Mouse (Mus musculus) heart, adult 2 months (tissue): ENCODE results near the gene Ip6k1. TPM values are rescaled to one million over a fixed set of nuclear protein-coding genes. Genes with fewer than 3 reads are reported as not detected.
A peak's percentile ranks its signal among the peaks of the same experiment; 100 is the strongest.

Source experiments
- DNase-seq, 2 experiments: peaks; one replicate each; pipeline ENCODE4 v3.0.0; 2021
- H3K27ac ChIP-seq: fragments of 200-600 bp; 2 replicates; pipeline ENCODE4 v1.8.1; 2022
- H3K27me3 ChIP-seq: fragments of 200-500 bp; 2 replicates; pipeline ENCODE4 v1.6.1; 2012; ENCODE audit warnings: mild to moderate bottlenecking, low read length, inconsistent platforms, mixed read lengths; ENCODE audit not compliant: control insufficient read depth, insufficient read depth
- H3K36me3 ChIP-seq: fragments of 200-500 bp; 2 replicates; pipeline ENCODE4 v1.6.1; 2012; ENCODE audit warnings: low read length, inconsistent platforms; ENCODE audit not compliant: control insufficient read depth, insufficient read depth
- H3K4me1 ChIP-seq: fragments of 200-500 bp; 2 replicates; pipeline ENCODE4 v1.6.1; 2011; ENCODE audit warnings: low read length; ENCODE audit not compliant: control insufficient read depth, insufficient read depth
- H3K4me3 ChIP-seq: fragments of 200-600 bp; 2 replicates; pipeline ENCODE4 v1.8.1; 2022
- H3K79me2 ChIP-seq: fragments of 200-500 bp; replicated peaks from 2 replicates; pipeline ENCODE4 v1.6.1; 2012; ENCODE audit warnings: mild to moderate bottlenecking, inconsistent platforms, low read length, moderate library complexity, mixed read lengths; ENCODE audit not compliant: control insufficient read depth, insufficient read depth
- H3K9ac ChIP-seq: fragments of 200-500 bp; 2 replicates; pipeline ENCODE4 v1.6.1; 2012; ENCODE audit warnings: low read depth, mild to moderate bottlenecking, control low read depth, inconsistent platforms, low read length, mixed read lengths
- CTCF ChIP-seq: fragments of 200-600 bp; IDR thresholded peaks from 2 replicates; pipeline ENCODE4 v1.8.1; 2022; ENCODE audit warnings: antibody characterized with exemption, mild to moderate bottlenecking, moderate library complexity
- EP300 ChIP-seq: fragments of 200-500 bp; IDR thresholded peaks from 2 replicates; pipeline ENCODE4 v1.6.1; 2011; ENCODE audit warnings: low read depth, low read length, control low read depth; ENCODE audit not compliant: insufficient read depth
- POLR2A ChIP-seq: fragments of 200-500 bp; IDR thresholded peaks from 2 replicates; pipeline ENCODE4 v1.6.1; 2011; ENCODE audit warnings: mild to moderate bottlenecking, low read depth, low read length, control low read depth; ENCODE audit not compliant: insufficient read depth
- WGBS: fragments of 180-500 bp; shearing (Covaris S2); methylation state at CpG from one replicate; pipeline ENCODE4 v1.1.7; 2018; 5-methylcytosine and 5-hydroxymethylcytosine counted together
- intact Hi-C: fragments of 180-260 bp; cut with DNase I; formaldehyde crosslinking; loops from one replicate; pipeline ENCODE4 v1.15.1; 2025
- long read RNA-seq: library from polyadenylated mRNA; stranded (forward); transcript quantifications from one replicate; pipeline ENCODE4 v2.0.0, GENCODE M21; 2021
- polyA plus RNA-seq: library from polyadenylated mRNA; depleted of rRNA; stranded (reverse); fragments of >200 nt; gene quantifications from 2 replicates; pipeline ENCODE4 v1.2.3, GENCODE M21; 2012; rRNA removed
- total RNA-seq, 2 experiments: library from RNA; stranded (reverse); gene quantifications; 2 replicates each; pipeline ENCODE4 v1.2.3; 2021

Ip6k1 gene
- 10 to 100 TPM; 30.9 to 39.8 TPM for total RNA-seq
- 46.0 and 62.1 TPM in 2 replicates for polyA plus RNA-seq
- long read RNA-seq, full-length matches to known transcripts = 26 of 47 reads
- long read RNA-seq, partial matches to known transcripts = 3 of 47 reads
- long read RNA-seq, other reads (novel, unspliced or antisense) = 18 of 47 reads

DNA sequence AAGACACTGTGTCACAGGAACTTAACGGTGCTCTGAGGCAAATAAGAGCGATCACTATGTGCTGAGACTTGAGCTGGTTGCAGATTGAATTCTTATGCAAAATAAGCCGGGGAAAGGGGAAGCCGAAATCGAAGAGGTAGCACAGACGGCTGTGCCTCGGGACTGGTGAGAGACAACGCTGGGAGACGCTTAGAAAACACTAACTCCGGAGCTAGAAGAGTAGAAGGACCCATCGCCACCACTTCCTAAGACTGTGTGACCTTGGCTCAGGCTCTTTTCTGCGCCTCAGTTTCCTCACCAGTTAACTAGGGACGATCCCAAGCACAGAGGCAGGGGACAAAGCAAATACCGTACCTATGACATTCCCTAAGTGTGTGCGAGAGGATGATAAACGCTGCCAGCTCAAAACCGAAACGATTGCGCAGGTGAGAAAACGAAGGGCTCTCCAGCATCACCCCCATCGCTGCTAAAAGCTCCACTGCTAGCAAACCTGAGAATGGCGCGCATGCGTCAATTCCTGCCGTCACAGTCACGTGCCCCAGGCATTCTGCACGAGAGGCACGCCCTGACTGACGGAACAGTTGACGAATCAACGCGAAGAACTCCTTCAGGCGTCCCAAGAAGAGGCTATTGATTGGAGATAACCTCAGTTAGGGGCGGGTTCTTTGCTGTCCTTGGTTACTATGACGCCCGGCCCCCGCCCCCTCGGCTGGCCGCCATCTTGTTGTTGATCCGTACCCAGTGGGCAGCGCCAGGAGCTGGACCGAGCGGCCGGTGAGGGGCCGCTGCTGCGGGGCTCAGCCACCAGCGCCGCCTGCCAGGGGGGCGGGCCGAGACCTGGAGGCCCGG is at the start of gene Ip6k1:
Gene Ip6k1, plus strand, starts transcription at position 580 of the 849 bp plus-strand sequence.
- H3K4me1 ChIP-seq = peaks cover 6% of the 10 kb centered on the region
- peak; percentile 100 for DNase-seq
- no peak for TF ChIP-seq CTCF
- TF ChIP-seq POLR2A = peak; percentile 99
- peak; percentile 56; the same call in 1 of the 2 replicates for TF ChIP-seq EP300
- H3K4me3 ChIP-seq = peak within 1 kb of the TSS; percentile 83
- peak within 1 kb of the TSS; percentile 100 for H3K27ac ChIP-seq
- H3K9ac ChIP-seq = peak within 1 kb of the TSS; percentile 94
- under 1% methylated on average over 50 of the region's 51 CpGs for WGBS
- peaks cover 9% of the 10 kb centered on the region for H3K79me2 ChIP-seq
- H3K27me3 ChIP-seq = no peaks in the 10 kb centered on the region
- intact Hi-C loops = loop anchor here (5.0 kb wide), 1 partner anchor 40 kb away; no protein-coding TSS in a partner anchor
- peaks cover 10% of the 10 kb centered on the region for H3K36me3 ChIP-seq

DNA sequence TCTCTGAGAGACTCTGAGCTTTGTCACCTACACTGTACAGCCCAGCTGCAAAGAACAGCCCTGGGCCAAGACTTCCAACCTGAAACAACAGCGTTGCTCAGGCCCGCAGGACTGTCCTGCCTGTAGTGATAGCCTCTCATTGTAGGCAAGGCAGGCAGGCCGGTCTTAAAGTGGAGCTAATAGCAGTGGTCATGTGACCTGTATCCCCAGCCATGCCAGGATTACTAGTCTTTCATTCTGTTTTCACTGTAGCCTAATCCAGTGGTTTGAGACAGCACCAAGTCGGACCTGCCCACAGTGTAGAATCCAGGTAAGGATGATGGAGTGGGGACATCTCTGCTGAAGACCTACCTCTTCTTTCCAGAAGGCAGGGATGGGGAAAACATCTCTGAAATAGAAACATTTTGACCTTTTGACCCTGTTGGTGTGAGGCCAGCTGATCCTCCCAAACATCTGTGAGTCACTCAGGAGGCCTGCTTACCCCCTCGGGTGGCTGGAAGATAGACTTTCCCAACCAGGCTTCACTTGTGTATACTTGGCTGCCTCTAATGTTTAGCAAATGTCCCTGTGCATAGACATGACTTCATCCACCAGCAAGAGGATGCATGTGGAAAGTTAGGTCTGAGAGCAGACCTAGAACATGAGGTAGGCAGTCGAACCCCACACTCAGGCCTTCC is 46.5 kb upstream of the Ip6k1 start:
- H3K4me1 ChIP-seq = no peaks in the 10 kb centered on the region
- H3K79me2 ChIP-seq = no peaks in the 10 kb centered on the region
- no peak for TF ChIP-seq POLR2A
- TF ChIP-seq EP300 = no peak
- TF ChIP-seq CTCF = no peak
- no peaks in the 10 kb centered on the region for H3K36me3 ChIP-seq
- no peak overlapping the region for H3K4me3 ChIP-seq
- no peak for DNase-seq
- H3K27ac ChIP-seq = no peak overlapping the region
- WGBS = 67% methylated on average over 6 of the region's 6 CpGs
- H3K9ac ChIP-seq = no peak overlapping the region
- H3K27me3 ChIP-seq = no peaks in the 10 kb centered on the region
- intact Hi-C loops = loop anchor here (2.0 kb wide), 1 partner anchor 79 kb away; no protein-coding TSS in a partner anchor

DNA sequence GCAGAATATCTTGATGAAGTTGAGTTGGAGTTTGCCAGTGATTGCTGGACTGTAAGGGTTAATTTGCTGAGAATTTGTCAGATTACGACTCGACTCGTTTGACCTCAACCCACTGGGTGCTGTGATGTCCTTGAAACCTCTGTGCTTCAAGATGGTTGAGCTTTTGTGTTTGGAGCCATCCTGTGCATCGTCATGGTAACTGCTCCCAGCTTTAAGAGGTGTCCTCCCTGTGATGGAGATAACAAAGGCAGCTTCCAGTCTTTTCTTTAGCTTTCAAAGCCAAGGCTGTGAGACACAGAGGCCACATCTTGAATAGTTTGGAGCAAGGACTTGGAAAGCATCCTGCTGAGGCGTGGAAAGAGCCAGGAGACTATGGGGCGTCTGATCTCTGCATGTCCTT is 45.2 kb upstream of the Ip6k1 start:
- no peak overlapping the region for H3K27ac ChIP-seq
- no peaks in the 10 kb centered on the region for H3K4me1 ChIP-seq
- TF ChIP-seq EP300 = no peak
- no peak for TF ChIP-seq CTCF
- TF ChIP-seq POLR2A = no peak
- no peak overlapping the region for H3K4me3 ChIP-seq
- intact Hi-C loops = loop anchor here (2.0 kb wide), 1 partner anchor 78 kb away; no protein-coding TSS in a partner anchor
- WGBS = 66% methylated on average over 6 of the region's 6 CpGs
- DNase-seq = no peak
- H3K79me2 ChIP-seq = no peaks in the 10 kb centered on the region
- H3K36me3 ChIP-seq = no peaks in the 10 kb centered on the region
- H3K27me3 ChIP-seq = no peaks in the 10 kb centered on the region
- no peak overlapping the region for H3K9ac ChIP-seq

DNA sequence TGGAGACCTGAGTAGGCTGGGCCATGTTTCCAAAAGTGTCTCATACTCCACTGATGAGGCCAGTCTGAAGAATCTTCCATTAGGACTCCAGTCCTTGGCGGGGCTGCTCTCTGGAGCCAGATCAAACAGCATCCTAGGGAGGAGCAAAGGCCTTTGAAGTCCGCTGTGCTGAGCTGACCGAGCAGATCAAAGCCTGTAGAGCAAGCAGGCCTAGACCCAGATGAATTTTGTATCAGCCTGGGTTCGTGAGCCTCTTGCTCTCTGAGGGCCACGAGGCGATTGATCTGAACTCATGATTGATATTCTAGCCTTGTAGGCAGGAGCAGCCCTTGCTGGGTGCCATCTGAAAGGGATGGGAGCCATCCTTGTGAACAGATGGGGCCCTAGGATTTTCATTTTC is 42.4 kb upstream of the Ip6k1 start:
- no peak overlapping the region for H3K4me3 ChIP-seq
- H3K27ac ChIP-seq = no peak overlapping the region
- peaks cover 4% of the 10 kb centered on the region for H3K4me1 ChIP-seq
- H3K79me2 ChIP-seq = no peaks in the 10 kb centered on the region
- H3K9ac ChIP-seq = no peak overlapping the region
- TF ChIP-seq EP300 (no peak), CTCF (no peak), POLR2A (no peak)
- WGBS = 83% methylated on average over 6 of the region's 6 CpGs
- no peak for DNase-seq
- H3K27me3 ChIP-seq = no peaks in the 10 kb centered on the region
- intact Hi-C loops = loop anchor here (5.0 kb wide), 1 partner anchor 42 kb away; the partner anchor contains the start of gene Ip6k1
- no peaks in the 10 kb centered on the region for H3K36me3 ChIP-seq

DNA sequence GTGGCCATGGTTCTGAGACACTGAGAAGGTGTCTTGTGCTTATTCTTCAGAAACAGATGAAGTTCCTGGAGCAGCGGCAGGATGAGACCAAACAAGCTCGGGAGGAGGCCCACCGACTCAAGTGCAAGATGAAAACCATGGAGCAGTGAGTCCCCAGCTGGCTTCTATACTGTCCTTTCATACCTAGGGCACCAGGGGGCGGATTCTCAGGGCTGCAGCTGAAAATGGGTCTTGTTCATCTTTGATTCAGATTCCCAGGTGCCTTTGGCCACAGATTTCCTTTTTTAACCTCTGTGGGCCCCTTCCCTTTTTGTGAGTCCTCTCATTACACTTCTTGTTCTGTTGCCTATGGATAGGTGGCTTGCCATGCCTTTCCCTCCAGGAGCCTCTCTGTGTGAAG is 41.4 kb upstream of the Ip6k1 start:
- Histone ChIP-seq H3K27me3 (no peaks in the 10 kb centered on the region), H3K4me1 (peaks cover 4% of the 10 kb centered on the region), H3K79me2 (no peaks in the 10 kb centered on the region), H3K27ac (no peak overlapping the region), H3K9ac (no peak overlapping the region), H3K36me3 (no peaks in the 10 kb centered on the region), H3K4me3 (no peak overlapping the region)
- intact Hi-C loops = loop anchor here (5.0 kb wide), 1 partner anchor 41 kb away; the partner anchor contains the start of gene Ip6k1
- no peak for DNase-seq
- TF ChIP-seq CTCF (peak; percentile 31), POLR2A (no peak), EP300 (no peak)
- 79% methylated on average over 4 of the region's 4 CpGs for WGBS
